16 mouse cellular contexts compared by ENCODE assay signal in genomic region chr3:69186643-69187042, GRCm38 (mm10). TPM values are rescaled to one million over a fixed set of nuclear protein-coding genes. Genes with fewer than 3 reads are reported as not detected.
DNase-seq lines count a peak whose midpoint lies in the region; ATAC-seq and TF ChIP-seq lines count a peak whose summit lies in the region.
"Had no signal": no experiment of that assay in that cellular context is flagged by ENCODE, and none has a peak within 500 bp of the region (broad histone marks: within the 10 kb centered on the region; RNA-seq: fewer than 3 reads in every experiment).

No protein-coding gene starts in this region.

- no peaks in the 10 kb centered on the region for H3K36me3 ChIP-seq in kidney, embryonic 14.5 days (ENCODE audit: control insufficient read depth, insufficient read depth, low read length)
- H3K36me3 ChIP-seq: G1E; midbrain, embryonic 13.5 days had no signal

- H3K4me3 ChIP-seq in kidney, embryonic 14.5 days (ENCODE audit: low read length), result no peak overlapping the region
- H3K4me3 ChIP-seq: midbrain, embryonic 13.5 days had no signal

- no peak for ATAC-seq in cerebellum, adult (ENCODE audit: insufficient number of reproducible peaks, low FRiP score, low TSS enrichment)
- ATAC-seq in kidney, embryonic 14.5 days (ENCODE audit: low FRiP score, low TSS enrichment), result no peak
- ATAC-seq in megakaryocyte-erythroid progenitor cell, adult 5-6 weeks (replicated peaks; ENCODE audit: low FRiP score, low TSS enrichment, poor library complexity, severe bottlenecking), result no peak
- ATAC-seq: midbrain, embryonic 13.5 days had no signal

- H3K9me3 ChIP-seq in kidney, embryonic 14.5 days (ENCODE audit: control insufficient read depth, low read length), result no peaks in the 10 kb centered on the region
- H3K9me3 ChIP-seq: G1E; midbrain, embryonic 13.5 days had no signal

- no peak for TF ChIP-seq CTCF in brain, embryonic 14.5 days (IDR thresholded peaks at IDR 0.05; ENCODE audit: borderline replicate concordance, extremely low read depth, insufficient read depth, insufficient read length)

- no peak overlapping the region for H3K4me2 ChIP-seq in kidney, embryonic 14.5 days (replicated peaks; ENCODE audit: low read depth, low read length)
- H3K4me2 ChIP-seq: midbrain, embryonic 13.5 days had no signal

- H3K9ac ChIP-seq in kidney, embryonic 14.5 days (ENCODE audit: low read depth, low read length), result no peak overlapping the region
- H3K9ac ChIP-seq: liver, embryonic 14.5 days; midbrain, embryonic 13.5 days had no signal

- H3K27ac ChIP-seq in kidney, embryonic 14.5 days (ENCODE audit: low read depth, low read length), result no peak overlapping the region
- H3K27ac ChIP-seq: liver, embryonic 14.5 days; midbrain, embryonic 13.5 days had no signal

- H3K4me1 ChIP-seq in kidney, embryonic 14.5 days (ENCODE audit: control insufficient read depth, insufficient read depth, low read length), result no peaks in the 10 kb centered on the region
- H3K4me1 ChIP-seq: midbrain, embryonic 13.5 days had no signal

- peak; percentile 21 to 36 for DNase-seq in cerebellum, postnatal 25 days
- peak; percentile 13 for DNase-seq in kidney, adult 9 months
- peak; percentile 61 for DNase-seq in brain, embryonic 14.5 days (ENCODE audit: low read depth)
- DNase-seq in layer of hippocampus, postnatal 36 days, result peak; percentile 28 to 37
- DNase-seq in gastrocnemius, adult 8-10 months (ENCODE audit: low spot score in 2 of 2), result no peak
- DNase-seq: gastrocnemius, postnatal 14 days; thymus, postnatal 4 days had no signal

- WGBS in kidney, embryonic 14.5 days, result 87% methylated on average over 16 of the region's 16 CpGs

- TF ChIP-seq POLR2A in brain, embryonic 14.5 days (IDR thresholded peaks at IDR 0.05; ENCODE audit: borderline replicate concordance, extremely low read depth, insufficient read depth, insufficient read length, poor library complexity, severe bottlenecking), result no peak

- no peaks in the 10 kb centered on the region for H3K27me3 ChIP-seq in kidney, embryonic 14.5 days (ENCODE audit: control insufficient read depth, insufficient read depth, low read length)
- H3K27me3 ChIP-seq: midbrain, embryonic 13.5 days had no signal

RNA-seq across cellular contexts. Expression of gene Arl14, which starts 35.6 kb away (rescaled TPM):
- not detected in 2 replicates for polyA plus RNA-seq in kidney, embryonic 14.5 days (2014; fragmentation: Nextera tagmentation; extraction: Ambion mirVana)
- not detected in 2 replicates for polyA plus RNA-seq in brain, embryonic 14.5 days (2012; rRNA removed)
- not detected for total RNA-seq in layer of hippocampus, postnatal 36 days (2021)
- total RNA-seq in megakaryocyte-erythroid progenitor cell, adult 5-6 weeks (2014; fragmentation: Nextera tagmentation), result not detected in 2 replicates
- not detected in 2 replicates for total RNA-seq in megakaryocyte-erythroid progenitor cell, adult 5-6 weeks (2017)
- not detected for total RNA-seq in gastrocnemius, adult 8-10 months (2022)
- total RNA-seq: G1E; gastrocnemius, postnatal 14 days; hematopoietic stem cell, adult 5-6 weeks had no signal
- polyA plus RNA-seq: embryonic facial prominence, embryonic 11.5 days; G1E; liver, embryonic 14.5 days; midbrain, embryonic 13.5 days; neural tube, embryonic 14.5 days had no signal

RNA-seq across cellular contexts. Expression of gene Kpna4, which starts 59.7 kb away (rescaled TPM):
- polyA plus RNA-seq in kidney, embryonic 14.5 days (2014; fragmentation: Nextera tagmentation; extraction: Ambion mirVana), result 27.6 and 41.6 TPM in 2 replicates
- polyA plus RNA-seq in brain, embryonic 14.5 days (2012; rRNA removed), result 32.1 and 40.3 TPM in 2 replicates
- total RNA-seq in layer of hippocampus, postnatal 36 days (2021), result 100 to 1,000 TPM in 1 of 2 experiments, 10 to 100 TPM in 1; 86.8 to 109 TPM
- 42.1 and 50.2 TPM in 2 replicates for total RNA-seq in megakaryocyte-erythroid progenitor cell, adult 5-6 weeks (2014; fragmentation: Nextera tagmentation)
- total RNA-seq in megakaryocyte-erythroid progenitor cell, adult 5-6 weeks (2017), result 52.4 and 66.5 TPM in 2 replicates
- 100 to 1,000 TPM; 121 to 151 (median 135) TPM for total RNA-seq in gastrocnemius, adult 8-10 months (2022)

Comparison
In these comparisons a context has a peak if more than half of its experiments do, and no peak if none do; other contexts are left out.
1. DNase-seq: peak in cerebellum, postnatal 25 days (2 of 2), kidney, adult 9 months (single experiment), brain, embryonic 14.5 days (single experiment) and layer of hippocampus, postnatal 36 days (2 of 2); none in gastrocnemius, adult 8-10 months (0 of 2).